Mouse (Mus musculus) kidney, adult 9 months (tissue): ENCODE measurements around the gene Tma7.

Source experiments
- DNase-seq: peaks from one replicate; pipeline ENCODE4 v3.0.0; 2022

Tma7 gene

DNA sequence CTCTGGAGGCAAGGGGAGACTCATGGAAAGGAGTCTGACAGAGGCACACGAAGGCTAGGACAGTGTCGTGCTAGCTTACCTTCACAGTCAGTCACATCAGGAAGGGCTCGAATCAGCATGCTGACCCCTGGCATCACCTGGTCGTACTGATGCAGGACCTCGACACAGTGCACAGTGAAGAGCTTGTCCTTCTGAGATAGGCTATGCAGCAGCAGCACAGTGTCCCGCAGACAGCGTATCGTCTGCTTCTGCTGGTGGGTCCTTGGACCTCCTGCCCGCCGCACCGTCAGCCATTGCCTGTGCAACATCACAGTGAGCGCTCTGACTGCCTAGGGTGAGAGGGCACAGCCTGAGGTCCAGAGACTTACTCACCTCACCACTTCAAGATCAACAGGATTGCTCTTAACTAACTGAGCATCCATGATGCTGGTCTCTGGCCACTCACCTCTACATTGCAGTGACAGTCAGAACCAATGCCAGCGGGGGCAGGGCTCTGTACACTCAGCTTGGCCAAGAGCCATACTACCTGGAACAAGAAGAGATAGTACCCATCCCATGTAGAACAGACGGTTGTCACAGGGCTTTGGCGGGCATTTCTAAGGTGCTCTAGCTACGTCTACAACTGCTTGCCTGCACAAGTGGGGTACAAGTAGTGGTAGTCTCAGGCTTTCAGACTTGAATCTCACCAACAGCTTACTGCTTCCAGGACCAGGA, 22.0 kb downstream of the Tma7 start:
- DNase-seq = no peak

DNA sequence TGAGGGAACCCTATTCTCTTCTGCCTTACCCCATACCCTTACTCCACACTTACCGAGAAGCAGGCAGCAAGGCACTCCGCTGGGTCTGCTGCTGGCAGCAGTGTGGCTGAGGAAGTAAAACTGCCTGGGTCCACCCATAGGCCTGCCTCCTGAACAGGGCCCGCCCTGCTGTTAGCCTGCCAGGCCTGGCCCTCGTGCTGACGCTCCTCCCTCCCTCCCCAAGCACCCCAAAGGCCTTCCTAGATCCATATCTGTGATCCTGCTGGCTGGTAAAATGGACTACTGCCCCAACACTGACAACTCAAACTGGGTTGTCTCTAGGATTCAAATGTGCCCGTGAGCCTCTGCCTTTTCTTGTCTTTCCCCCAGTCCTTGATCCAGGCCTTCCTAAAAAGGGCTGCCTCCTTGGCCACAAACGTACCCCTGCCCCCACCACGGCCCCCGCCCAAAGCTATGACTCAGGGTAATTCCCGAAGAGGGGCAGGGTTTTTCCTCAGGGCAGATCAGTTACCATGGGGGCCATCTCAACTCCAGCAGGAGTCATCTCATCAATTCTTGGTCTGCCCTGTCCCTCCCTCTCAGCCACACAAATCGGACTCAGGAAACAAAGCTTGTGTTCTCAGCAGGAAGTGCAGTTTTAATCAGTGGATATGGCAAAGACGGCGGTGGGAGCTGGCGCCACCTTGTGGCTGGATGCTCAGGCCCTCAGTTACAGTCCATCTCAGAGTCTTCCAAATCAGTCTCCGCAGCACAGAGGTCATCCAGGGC, 23.1 kb downstream of the Tma7 start, which contains the start of gene Trex1:
Gene Trex1 (minus strand): TSS at position 599 of the 768 bp plus-strand sequence.
- DNase-seq = peak; percentile 95

DNA sequence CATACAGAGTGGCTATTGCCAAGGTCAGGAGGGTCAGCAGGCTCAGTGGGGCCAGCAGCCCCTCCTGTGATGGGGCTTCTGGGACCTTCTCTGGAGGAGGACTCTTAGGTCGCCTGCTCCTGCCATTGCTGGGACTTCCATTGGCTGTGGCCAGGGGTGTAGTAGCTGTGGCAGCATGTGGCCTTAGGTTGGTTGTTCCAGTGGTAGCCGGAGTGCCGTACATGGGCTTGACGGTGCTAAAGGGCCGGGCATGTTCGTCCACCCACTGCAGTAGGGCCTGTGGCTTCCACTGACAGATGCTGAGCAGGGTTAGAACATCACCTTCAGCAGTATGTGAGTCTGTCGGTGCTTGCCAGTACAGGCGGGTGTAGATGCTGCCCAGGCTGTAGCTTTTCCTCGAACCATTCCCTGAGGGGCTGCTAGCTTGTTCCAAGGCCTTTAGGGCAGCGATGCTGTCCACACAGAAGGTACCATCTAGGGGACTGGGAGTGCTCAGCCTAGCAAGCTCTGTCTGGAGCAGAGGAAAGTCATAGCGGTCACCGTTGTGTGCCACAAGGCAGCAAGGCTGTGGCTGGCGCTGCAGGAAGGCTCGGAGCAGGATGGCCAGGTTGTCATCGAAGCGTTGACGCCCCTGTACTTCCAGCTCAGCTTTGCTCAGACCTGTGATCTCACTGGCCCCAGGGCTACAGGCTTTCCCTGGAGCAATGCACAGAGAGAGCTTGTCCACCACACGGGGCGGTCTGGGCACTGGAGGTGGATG, 24.2 kb downstream of the Tma7 start:
- DNase-seq = no peak

DNA sequence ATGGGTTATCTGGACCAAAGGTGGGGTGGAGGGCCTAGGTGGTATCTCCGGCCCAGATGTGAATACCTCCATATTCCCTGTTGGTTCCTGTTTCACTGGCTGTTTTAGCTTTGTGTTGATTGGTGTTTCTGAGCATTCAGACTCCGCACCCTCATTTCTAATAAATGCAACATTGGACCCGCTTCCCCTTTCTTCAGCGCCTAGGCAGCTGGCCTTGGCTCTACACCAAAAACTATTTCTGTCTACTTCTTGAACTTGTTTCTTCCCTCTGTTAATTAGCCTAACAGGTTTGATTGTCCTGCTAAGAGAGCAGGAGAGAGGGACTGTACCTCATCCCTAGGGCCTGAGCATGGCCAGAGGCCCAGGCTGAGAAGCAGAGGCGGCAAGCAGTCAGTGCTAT, 24.8 kb downstream of the Tma7 start:
- no peak for DNase-seq

DNA sequence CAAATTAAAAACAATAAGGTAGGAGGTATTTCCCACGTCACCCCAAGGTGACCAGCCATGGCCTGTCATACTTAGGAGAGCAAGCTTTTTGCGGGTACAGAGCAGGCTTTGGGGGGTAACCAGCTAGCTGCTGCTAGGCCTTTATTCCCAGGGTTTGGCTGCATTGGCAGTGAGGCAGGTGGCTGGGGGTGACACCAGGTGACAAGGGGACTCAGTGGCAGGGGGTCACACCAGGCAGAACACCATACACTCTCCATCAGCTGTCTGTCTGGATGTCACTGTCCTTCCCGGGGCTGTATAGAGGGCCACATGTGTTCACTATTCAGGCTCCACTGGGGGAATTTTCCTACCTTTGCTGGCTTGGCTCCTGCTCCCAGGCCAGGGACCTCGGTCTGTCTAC, 25.5 kb downstream of the Tma7 start:
- DNase-seq = no peak

DNA sequence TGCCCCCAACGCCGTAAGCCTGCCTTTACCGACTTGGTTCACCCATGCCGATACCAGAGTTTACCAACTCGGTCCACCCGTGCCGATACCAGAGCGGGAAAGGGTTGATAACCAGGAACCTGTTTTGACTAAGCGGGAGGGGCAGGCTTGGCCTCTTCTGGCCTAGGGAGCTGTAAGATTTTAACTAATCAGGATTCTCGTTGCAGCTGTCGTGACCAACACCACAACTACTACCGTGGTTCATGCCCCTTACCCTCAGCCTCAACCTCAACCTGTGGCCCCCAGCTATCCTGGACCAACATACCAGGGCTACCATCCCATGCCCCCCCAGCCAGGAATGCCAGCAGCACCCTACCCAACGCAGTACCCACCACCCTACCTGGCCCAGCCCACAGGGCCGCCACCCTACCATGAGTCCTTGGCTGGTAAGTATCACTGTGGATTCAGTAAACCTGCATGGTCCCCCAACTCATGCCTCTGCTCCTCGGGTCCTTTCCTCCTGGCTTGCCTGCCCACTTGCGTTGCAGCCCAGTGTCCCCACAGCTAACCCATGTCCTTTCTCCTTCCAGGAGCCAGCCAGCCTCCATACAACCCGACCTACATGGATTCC, 26.2 kb downstream of the Tma7 start:
- DNase-seq = no peak

DNA sequence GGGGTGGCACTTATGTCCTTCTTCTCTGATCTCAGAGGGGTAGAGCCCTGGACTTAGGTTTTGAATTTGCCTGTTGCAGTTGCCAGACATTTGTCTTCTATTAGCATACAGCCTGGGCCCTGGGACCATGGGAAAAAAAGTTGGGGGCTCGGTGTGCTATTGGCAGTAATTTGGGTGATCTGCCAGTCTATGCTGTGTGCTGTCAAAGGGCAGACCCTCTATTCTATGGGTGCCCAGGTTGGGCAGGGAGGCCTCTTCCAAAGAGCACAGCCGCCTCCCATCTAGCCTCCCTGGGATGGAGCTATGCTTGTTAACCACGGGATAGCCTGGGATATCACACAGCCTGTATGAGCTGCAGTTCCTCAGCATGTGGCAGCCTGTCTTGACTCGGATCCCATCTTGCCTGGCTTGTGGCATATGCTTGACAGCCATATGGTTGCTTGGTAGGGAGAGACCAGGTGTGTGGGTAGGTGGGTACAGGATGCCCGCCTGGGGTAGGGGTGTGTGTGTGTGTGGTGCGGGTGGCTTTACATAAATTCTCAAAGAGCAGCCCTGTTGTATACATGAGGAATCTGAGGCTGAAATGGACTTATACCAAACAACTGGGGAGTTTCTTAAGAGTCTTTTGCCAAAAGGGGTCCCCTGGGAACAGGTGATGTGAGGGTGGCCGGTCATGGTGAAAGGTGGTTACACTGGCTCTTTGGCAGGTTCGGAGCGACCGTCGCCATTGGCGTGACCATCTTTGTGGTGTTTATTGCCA, 26.9 kb downstream of the Tma7 start:
- no peak for DNase-seq

DNA sequence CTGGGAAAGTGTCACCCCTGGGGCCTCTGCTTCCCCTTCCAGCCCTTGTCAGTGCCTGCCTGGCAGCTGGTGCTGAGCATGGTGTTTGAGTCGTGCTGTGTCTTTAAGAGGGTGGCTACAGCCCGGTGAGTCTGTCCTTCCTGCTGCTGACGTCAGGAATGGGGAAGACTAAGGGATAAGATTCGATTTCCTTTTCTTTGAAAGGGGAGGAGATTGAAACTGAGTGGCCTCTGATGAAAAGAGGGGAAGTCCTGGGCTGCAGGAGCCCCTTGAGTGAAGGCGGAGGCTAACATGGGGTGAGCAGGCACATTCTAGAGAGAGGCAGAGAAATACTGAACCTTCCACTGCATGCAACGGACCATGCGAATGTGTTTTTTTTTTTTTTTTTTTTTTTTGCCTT, 27.7 kb downstream of the Tma7 start:
- peak; percentile 80 for DNase-seq

DNA sequence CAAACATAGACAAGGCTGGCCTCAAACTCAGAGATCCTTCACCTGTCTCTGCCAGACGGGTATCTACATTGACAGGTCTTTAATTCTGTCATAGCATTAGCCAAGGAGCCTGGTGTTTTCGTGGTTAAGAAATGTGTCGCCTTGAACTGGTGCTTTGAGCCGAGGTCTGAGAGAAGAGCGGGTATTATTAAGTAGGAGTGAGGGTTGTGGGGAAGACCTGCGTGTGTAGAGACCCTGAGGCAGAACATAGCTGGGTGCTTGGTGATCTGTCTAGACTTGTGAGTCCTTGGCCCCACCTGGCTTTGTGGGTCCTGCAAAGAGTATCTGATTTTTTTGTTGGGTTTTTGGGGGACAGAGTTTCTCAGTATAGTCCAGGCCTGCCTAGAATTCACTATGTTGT, 28.5 kb downstream of the Tma7 start:
- no peak for DNase-seq

DNA sequence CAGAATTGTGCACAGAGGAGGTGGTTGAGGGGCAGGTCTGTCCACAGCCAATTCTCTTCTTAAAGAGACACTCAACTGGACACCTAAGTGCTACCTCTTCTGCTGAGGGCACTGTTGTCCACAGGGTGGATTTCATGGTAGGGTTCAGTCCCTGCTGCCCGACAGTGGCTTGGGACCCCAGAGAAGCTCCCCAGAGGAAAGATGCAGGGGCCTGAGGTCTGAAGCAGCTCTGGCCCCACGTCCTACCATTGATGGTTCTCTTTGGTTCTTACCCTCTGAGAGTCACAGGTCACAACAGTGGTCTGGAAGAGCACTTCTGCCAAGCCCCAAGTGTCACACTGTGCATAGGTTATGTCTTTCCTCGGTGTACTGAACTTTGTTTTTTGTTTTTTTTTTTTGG, 29.0 kb downstream of the Tma7 start:
- no peak for DNase-seq

DNA sequence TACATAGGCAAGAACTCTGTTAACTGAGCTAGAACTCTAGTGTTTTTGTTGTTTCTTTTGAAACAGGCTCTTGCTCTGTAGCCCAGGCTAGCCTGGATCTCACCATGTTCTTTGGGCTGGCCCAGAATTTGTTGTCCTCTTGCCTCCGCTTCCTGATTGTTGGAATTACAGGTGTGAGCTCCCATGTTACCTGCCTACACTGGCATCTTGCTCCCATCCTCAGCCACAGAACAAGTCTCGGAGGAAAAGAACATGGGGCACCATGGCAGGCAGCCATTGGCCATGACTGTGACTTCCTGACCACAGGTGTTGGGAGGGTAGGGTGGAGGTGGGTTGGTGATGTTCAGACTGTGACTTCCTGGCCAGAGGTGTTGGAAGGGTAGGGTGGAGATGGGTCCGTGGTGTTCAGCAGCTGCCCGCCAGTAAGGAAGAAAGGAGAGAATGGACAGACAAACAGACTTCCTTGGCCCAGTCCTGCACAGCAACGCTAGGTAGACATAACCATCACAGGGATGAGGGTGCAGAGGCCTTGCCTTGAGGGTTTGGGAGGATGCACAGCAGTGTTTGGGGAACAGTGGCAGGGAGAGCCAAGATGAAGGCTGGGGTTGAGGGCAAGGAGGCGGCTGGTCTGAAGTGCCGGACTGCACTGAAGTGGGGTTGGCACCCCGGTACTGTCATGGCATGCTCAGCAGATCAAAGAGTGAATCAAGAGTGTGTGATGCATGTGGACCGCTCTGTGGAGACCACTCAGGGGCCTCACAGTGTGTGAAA, 29.7 kb downstream of the Tma7 start:
- no peak for DNase-seq

DNA sequence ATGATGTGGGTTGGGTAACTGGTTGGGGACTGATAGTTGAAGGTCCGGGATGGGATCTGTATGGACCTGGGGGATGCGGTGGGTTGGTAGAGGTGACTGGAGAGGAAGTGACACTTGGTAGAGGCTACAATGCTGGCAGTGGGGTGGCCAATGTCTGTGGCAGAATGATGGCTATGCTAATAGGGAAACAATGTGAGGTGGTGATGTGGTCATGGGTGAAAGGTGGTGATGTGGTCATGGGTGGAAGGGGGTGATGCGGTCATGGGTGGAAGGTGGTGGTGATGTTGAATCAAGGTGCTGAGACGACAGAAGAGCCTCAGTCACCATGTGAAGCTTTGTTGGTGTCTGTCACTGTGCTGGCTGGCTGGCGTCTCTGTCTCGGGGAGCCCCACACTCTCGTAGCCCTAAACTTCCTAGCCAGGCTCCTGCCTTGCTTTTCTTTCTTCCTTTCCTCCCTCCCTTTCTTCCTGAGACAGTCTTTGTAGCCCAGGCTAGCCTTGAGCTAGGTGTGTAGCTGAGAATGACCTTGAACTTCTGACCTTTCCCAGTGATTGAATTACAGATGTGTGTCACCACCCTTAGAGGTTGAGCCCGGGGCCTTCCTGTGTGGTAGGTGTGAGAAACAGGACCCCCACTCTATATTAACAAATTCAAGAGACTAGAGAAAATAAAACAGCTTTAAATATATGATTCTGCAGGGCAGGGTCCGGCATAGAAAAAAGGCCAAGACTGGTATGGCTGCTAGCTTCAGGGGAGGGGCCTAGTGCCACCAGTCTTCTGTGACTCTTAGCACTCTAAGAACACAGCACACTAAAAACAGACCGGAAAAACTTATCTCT, 30.5 kb downstream of the Tma7 start:
- DNase-seq = no peak

DNA sequence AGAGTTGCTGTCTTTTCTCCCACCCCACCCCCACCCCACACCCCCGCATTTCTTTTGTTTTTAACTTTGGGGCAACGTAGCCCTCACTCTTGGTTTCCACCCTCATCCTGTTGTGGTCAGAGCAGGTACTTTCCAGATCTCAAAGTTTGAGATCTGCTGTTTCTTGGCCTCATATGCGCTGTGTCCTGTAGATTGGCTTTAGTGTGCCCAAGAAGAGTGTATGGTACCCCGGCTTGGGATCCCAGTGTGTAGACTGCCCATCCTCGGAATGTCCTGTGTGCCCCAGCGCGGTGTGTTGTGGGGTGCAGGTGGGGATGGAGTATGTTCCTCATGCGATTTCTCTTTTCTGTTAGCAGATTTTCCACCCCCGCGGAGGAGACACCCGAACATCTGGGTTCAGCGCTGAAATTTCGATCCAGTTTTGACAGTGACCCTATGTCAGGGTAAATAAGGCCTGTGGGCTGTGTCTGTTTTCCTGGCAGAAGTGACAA, 31.3 kb downstream of the Tma7 start:
- DNase-seq = no peak

DNA sequence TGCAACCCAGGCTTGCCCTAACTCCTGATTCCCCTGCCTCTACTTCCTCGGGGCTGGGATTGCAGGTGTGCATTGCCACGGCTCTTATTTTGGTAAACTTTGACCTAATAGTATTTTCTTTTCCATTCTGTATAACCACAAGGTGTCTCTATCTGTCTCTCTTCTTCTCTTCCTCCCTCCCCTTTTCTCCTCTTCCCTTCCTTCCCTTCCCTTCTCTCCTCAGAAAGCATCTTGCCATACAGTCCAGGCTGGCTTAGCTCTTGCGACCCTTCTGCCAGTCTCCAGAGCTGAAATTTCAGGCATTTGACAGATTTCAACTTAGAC, 31.8 kb downstream of the Tma7 start:
- DNase-seq = no peak

DNA sequence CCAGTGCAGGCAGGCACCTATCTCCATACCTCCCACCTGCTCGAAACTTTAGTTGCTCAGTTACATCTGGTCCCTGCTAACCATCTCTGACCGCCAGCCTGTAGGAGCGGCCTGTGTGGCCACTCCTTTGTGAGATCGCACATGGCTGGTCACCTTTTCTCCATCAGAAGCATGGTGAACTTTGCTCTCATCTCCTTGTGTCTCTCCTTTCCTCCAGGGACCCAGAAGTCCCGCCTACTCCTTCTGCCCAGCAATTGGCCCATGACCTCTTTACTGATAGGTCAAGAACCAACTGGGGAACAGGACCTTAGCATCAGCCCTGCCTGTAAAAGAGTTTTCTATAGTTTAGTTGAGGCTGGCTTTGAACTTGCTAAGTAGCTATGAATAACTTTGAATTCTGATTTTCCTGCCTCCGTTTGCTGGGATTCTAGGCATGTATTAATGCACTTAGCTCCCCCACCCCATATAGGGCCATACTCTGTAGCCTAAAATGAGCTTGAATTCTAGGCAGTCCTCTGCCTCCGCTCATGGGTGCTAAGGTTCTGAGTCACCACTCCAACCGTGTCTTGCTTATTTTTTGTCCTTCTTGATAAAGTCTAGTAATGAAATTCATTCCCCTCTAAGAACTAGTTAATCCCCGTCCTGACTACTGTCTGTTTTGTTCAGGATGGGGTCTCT, 32.3 kb downstream of the Tma7 start:
- no peak for DNase-seq

DNA sequence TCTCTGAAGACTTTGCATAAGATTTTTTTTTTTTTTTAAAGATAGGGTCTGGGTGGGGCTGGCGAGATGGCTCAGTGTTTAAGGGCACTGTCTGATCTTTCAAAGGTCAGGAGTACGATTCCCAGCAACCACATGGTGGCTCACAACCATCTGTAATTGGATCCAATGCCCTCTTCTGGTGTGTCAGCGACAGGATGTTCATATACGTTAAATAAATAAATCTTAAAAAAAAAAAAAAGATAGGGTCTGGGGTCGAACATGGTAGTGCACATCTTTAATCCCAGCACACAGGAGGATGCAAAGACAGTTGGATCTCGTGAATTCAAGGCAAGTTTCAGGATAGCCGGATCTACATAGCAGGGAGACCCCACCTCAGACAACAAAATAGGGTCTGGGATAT, 33.1 kb downstream of the Tma7 start:
- DNase-seq = no peak

DNA sequence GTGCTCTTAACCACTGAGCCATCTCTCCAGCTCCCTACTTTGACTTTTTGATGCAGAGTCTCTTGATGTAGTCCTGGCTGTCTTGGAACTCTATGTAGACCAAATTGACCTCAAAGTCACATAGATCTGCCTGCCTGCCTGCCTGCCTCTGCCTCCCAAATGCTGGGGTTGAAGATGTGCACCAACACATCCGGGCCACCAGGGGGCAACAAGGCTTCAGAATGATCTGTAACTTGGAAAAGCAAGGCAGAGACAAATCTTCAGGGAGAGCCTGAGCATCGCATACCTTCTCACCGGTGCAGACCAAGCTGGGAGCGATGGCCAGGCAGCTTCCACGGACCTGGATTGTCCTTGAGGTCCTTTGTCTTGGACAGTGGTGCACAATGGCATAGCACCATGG, 36.1 kb downstream of the Tma7 start:
- peak; percentile 77 for DNase-seq

DNA sequence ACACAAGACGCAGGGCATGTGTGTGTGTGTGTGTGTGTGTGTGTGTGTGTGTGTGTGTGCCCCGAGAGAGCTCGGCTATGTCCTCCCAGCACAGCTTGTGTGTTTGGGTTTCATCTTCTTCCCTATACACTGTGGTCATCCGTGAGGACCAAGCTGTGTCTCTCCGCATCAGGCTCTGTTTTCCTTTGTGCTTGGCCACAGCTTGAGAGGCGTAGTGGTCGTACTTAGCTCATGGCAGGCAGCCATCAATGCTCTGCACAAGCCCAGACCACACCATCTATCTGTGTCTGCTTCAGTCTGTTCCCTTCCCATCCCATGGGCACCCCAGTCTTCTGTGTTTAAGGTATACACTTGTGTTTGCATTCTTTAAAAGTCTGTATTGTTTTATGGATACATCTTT, 41.0 kb downstream of the Tma7 start:
- no peak for DNase-seq

DNA sequence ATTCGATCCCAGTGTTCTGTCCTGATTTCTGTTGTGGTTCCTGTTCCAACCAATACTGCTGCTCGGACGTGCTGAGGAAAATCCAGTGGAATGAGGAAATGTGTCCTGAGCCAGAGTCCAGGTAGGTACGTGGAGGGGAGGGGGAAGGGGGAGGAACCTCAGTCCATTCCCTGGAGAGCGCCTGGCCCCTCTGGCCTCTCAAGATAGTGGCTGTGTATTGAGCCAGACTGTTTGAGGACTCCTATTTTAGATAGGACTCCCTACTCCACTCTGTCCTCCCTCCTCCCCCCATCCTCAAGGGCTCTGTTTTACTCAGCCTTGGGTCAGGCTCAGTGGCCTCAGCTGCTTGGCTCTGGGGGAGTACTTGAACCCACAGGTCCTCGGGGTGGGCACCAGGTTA, 41.5 kb downstream of the Tma7 start:
- no peak for DNase-seq

DNA sequence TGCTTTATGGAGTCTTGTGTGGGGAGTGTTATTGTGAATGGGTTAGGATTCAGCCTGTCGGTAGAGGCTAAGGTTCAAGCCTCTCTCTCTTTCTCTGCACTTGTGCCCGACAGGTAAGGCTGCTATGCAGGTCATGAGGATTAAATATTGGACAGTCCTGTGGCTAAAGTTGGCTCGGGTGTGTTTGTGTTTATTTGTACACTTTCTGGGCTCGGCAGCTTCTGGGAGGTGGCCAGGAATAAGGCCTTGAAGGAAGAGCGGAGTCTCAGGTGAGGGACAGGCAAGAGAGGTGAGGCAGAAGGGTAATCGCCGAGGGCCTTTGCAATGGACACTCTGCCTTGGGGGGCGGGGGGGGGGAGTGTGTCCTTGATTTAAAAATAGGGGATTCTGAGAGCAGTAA, 42.2 kb downstream of the Tma7 start:
- DNase-seq = peak; percentile 78
